Mouse (Mus musculus) sigmoid colon, adult 10 weeks (tissue): ENCODE data around the gene Zfp57. TPM values are rescaled to one million over a fixed set of nuclear protein-coding genes. Genes with fewer than 3 reads are reported as not detected.

Experiments
- polyA plus RNA-seq: library from polyadenylated mRNA; stranded (reverse); fragments of 350-450 nt; fragmentation: Illumina TruSeq; extraction: RNeasy Lipid Tissue Mini Kit (QIAGEN cat#74804); gene quantifications from one replicate; pipeline ENCODE4 v1.2.3, GENCODE M21; 2014; ENCODE audit warnings: low read depth, low replicate concordance

Gene Zfp57
- polyA plus RNA-seq: 5.1 TPM

GRCm38 (mm10) chr17:37000863-37001262 lies at the start of gene Zfp57:
Gene Zfp57 (plus strand): TSS chr17:37001163.

GRCm38 (mm10) chr17:36957999-36958743 lies 42.8 kb upstream of the Zfp57 start, which contains the start of the genes Znrd1 and Znrd1as:
Gene Znrd1 (minus strand): TSS chr17:36958559.
Gene Znrd1as (plus strand): TSS chr17:36958592.

DNA sequence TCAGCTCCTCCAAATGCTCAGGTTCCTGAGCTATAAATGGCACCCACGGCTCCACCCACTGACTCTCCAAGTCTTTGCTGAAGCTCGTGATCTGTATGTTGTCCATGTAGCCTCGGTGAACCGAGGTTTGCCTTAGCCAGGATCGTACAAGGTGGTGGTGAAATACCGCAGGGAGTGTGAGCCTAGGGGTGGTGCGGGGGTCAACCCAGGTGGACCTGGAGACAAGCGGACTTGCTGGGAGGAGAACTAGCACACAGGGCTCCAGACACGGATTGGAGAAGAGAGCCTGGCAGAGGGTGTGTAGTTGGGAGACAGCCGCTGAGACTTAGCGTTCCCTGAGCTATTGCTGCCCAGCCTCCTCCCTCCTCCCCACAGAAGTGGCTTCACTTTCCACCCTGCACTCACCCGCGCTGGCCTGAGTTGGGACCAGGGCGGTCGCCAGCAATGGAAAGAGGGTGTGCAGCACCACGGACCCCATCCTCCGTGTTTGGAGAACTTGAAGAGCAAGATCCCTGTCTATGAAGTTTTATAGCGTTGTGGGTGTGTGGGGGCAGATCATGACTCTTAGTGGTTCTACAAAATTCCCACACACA lies 19.6 kb upstream of the Zfp57 start, which contains the start of gene 2410137M14Rik:
Gene 2410137M14Rik (minus strand): TSS at position 17 of the 593 bp plus-strand sequence.

DNA sequence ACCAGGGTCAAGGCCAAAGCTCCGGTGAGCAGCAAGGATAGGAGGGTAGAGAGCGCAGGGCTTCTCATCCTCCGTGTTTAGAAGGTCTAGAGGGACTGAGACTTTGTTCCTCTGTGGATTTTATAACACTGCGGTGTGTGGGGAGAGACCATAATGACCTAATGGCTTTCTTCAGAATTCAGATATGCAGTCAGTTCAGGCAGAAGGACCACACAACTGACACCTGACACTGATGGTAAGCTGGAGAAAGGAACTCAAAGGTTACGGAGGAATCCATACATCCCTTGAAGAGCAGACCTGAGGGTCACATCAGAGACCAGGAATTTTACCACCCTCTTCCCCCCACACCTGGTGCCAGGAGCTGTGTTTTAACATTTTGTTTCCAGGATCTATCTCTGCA lies 11.5 kb upstream of the Zfp57 start, which contains the start of gene H2-M5:
Gene H2-M5 (minus strand): TSS at position 101 of the 400 bp plus-strand sequence.

DNA sequence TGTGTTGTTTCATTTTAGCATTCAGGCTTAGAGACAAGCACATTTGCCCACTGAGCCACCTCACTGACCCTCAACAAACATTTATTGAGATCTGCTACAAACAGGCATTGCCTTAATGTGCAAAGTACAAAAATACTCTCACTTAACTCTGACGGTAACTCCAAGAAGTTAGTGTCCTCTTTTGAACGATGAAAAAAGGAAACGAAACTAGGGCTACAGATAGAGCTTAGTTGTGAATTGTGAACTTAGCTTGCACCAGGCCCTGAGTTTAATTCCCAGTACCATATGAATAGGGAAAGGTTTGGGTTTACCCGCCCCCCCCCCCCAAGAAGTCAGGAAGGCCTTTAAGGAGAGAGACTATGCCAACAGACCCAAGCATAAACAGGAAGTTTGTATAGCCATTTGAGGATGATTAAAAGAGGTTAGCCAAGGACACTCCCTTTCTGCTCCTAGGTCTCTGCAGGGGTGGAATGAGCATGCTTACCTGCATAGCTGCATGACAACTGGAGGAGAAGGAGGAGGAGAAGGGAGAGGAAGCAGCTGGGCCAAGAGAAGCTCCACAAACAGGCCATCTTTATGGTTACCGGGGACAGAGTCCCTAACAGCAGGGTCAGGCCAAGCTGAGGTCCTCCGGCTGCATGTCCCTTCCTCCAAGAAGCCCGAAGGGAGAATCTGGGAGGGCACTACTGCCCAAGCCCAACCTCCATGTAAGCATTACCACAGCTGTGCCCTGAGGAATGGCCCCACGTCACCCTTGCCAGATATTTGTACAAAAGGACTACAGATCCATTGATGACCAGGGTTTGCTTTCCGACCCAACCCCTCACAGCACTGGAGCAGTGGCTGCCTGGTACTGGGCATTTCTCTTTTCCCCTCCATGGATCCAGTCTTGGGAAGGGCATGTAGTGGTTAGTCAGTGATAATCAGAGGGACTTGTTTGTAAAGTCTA lies 21.9 kb downstream of the Zfp57 start, which contains the start of gene Mog:
Gene Mog (minus strand): TSS at position 771 of the 949 bp plus-strand sequence.

GRCm38 (mm10) chr17:37045611-37046311 lies 44.8 kb downstream of the Zfp57 start, which contains the start of gene Gabbr1:
Gene Gabbr1 (plus strand): TSS chr17:37045966.

Other genes with a start within 250 kb of the Zfp57 start
- not detected for gene H2-M10.5, start 228.3 kb upstream of the Zfp57 start, polyA plus RNA-seq
- gene H2-M10.6, start 189.0 kb upstream of the Zfp57 start, polyA plus RNA-seq: not detected
- gene Trim26, start 164.0 kb upstream of the Zfp57 start, polyA plus RNA-seq: 37.0 TPM
- gene Trim15, start 134.0 kb upstream of the Zfp57 start, polyA plus RNA-seq: 2.2 TPM
- gene Trim10, start 131.6 kb upstream of the Zfp57 start, polyA plus RNA-seq: not detected
- gene Trim40, start 111.0 kb upstream of the Zfp57 start, polyA plus RNA-seq: 29.1 TPM
- gene Trim31, start 103.0 kb upstream of the Zfp57 start, polyA plus RNA-seq: 77.1 TPM
- 7.3 TPM for gene Rnf39, start 58.2 kb upstream of the Zfp57 start, polyA plus RNA-seq
- 9.2 TPM for gene Ppp1r11, start 49.4 kb upstream of the Zfp57 start, polyA plus RNA-seq
- gene Znrd1, start 42.6 kb upstream of the Zfp57 start, polyA plus RNA-seq: 19.7 TPM
- 22.8 TPM for gene Znrd1as, start 42.6 kb upstream of the Zfp57 start, polyA plus RNA-seq
- gene 2410137M14Rik, start 19.9 kb upstream of the Zfp57 start, polyA plus RNA-seq: not detected
- gene H2-M5, start 11.6 kb upstream of the Zfp57 start, polyA plus RNA-seq: 0.28 TPM
- gene Mog, start 22.2 kb downstream of the Zfp57 start, polyA plus RNA-seq: not detected
- 42.1 TPM for gene Gabbr1, start 44.8 kb downstream of the Zfp57 start, polyA plus RNA-seq
- not detected for gene Olfr90, start 87.3 kb downstream of the Zfp57 start, polyA plus RNA-seq
- not detected for gene Olfr91, start 97.1 kb downstream of the Zfp57 start, polyA plus RNA-seq
- not detected for gene Olfr92, start 118.9 kb downstream of the Zfp57 start, polyA plus RNA-seq
- not detected for gene Olfr93, start 160.3 kb downstream of the Zfp57 start, polyA plus RNA-seq
- 12.9 TPM for gene Ubd, start 192.7 kb downstream of the Zfp57 start, polyA plus RNA-seq
- not detected for gene Olfr94, start 199.8 kb downstream of the Zfp57 start, polyA plus RNA-seq
- not detected for gene Olfr95, start 212.0 kb downstream of the Zfp57 start, polyA plus RNA-seq
- gene Olfr96, start 219.0 kb downstream of the Zfp57 start, polyA plus RNA-seq: not detected
- not detected for gene Olfr97, start 236.2 kb downstream of the Zfp57 start, polyA plus RNA-seq